Mouse (Mus musculus): ENCODE results near the gene Spi1.

Gene Spi1

GRCm38 (mm10) chr2:91066455-91066854 lies 15.7 kb upstream of the Spi1 start:
- DNase-seq (ENCODE audit: low read depth, low spot score), result no peak

- no peak for DNase-seq (ENCODE audit: low read depth, low spot score)
Observed at GRCm38 (mm10) chr2:91068162-91068871, 13.9 kb upstream of the Spi1 start.

GRCm38 (mm10) chr2:91068872-91069165 lies 13.4 kb upstream of the Spi1 start:
- DNase-seq (ENCODE audit: low read depth, low spot score), result no peak

GRCm38 (mm10) chr2:91069306-91070000 lies 12.7 kb upstream of the Spi1 start:
- DNase-seq (ENCODE audit: low read depth, low spot score), result no peak

GRCm38 (mm10) chr2:91070076-91070800 lies 12.0 kb upstream of the Spi1 start, which contains the start of gene Slc39a13:
Gene Slc39a13 (minus strand): TSS chr2:91070417.
- DNase-seq (ENCODE audit: low read depth, low spot score), result peak; percentile 86

- DNase-seq (ENCODE audit: low read depth, low spot score), result no peak
Observed at GRCm38 (mm10) chr2:91071059-91071458, 11.1 kb upstream of the Spi1 start.

GRCm38 (mm10) chr2:91072092-91072491 lies 10.1 kb upstream of the Spi1 start:
- DNase-seq (ENCODE audit: low read depth, low spot score), result no peak

GRCm38 (mm10) chr2:91077957-91078313 lies 4.3 kb upstream of the Spi1 start:
- DNase-seq (ENCODE audit: low read depth, low spot score), result no peak

GRCm38 (mm10) chr2:91078314-91079025 lies 3.7 kb upstream of the Spi1 start:
- no peak for DNase-seq (ENCODE audit: low read depth, low spot score)

GRCm38 (mm10) chr2:91079026-91079384 lies 3.2 kb upstream of the Spi1 start:
- no peak for DNase-seq (ENCODE audit: low read depth, low spot score)

- no peak for DNase-seq (ENCODE audit: low read depth, low spot score)
Observed at GRCm38 (mm10) chr2:91080784-91081513, 1.2 kb upstream of the Spi1 start.

- DNase-seq (ENCODE audit: low read depth, low spot score), result no peak
Observed at GRCm38 (mm10) chr2:91082844-91083243, 654 bp downstream of the Spi1 start.

GRCm38 (mm10) chr2:91083366-91083940 lies 1.3 kb downstream of the Spi1 start:
- DNase-seq (ENCODE audit: low read depth, low spot score), result no peak

- DNase-seq (ENCODE audit: low read depth, low spot score), result no peak
Observed at GRCm38 (mm10) chr2:91084179-91084820, 2.1 kb downstream of the Spi1 start.

- no peak for DNase-seq (ENCODE audit: low read depth, low spot score)
Observed at GRCm38 (mm10) chr2:91085494-91086391, 3.6 kb downstream of the Spi1 start.

GRCm38 (mm10) chr2:91086392-91087237 lies 4.4 kb downstream of the Spi1 start:
- no peak for DNase-seq (ENCODE audit: low read depth, low spot score)

- no peak for DNase-seq (ENCODE audit: low read depth, low spot score)
Observed at GRCm38 (mm10) chr2:91087453-91087852, 5.3 kb downstream of the Spi1 start.

- DNase-seq (ENCODE audit: low read depth, low spot score), result no peak
Observed at GRCm38 (mm10) chr2:91088987-91089386, 6.8 kb downstream of the Spi1 start.

GRCm38 (mm10) chr2:91090208-91090607 lies 8.0 kb downstream of the Spi1 start:
- DNase-seq (ENCODE audit: low read depth, low spot score), result no peak
